Mouse (Mus musculus): ENCODE data around the gene Aco2. TPM values are rescaled to one million over a fixed set of nuclear protein-coding genes. Genes with fewer than 3 reads are reported as not detected.
A peak's percentile ranks its signal among the peaks of the same experiment; 100 is the strongest.

Gene Aco2
- polyA plus RNA-seq, 2 experiments: 72.1 to 85.0 TPM

DNA sequence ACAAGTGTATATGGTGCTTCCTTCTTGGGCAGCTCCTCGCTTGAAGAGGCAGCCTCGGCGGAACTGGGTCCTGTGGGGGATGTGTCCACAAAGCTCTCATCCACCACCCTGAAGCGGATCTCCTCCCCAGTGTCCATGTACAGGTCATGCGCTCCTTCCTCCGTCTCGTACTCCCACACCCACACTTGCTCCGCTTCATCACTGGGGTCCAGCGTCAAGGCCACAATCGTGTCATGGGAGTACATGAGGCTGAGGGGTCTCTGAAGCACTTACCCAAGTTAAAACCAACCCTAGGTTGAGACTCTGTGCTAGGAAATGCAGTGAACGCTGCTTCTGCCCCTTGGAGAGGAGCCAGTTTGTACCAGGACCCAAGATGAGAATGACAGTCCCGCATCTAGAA, 45.1 kb downstream of the Aco2 start:
- H3K9ac ChIP-seq (replicated peaks): no peak overlapping the region
- H3K4me3 ChIP-seq (ENCODE audit: insufficient read depth in 1 of 2, low read depth in 2 of 2, low read length in 2 of 2): no peak overlapping the region
- H3K4me2 ChIP-seq (ENCODE audit: low read depth): no peak overlapping the region
- no peaks in the 10 kb centered on the region for H3K27me3 ChIP-seq (ENCODE audit: control insufficient read depth, insufficient read depth, low read length)
- DNase-seq (ENCODE audit: low read depth in 3 of 3, low spot score in 3 of 3) (no peak), ATAC-seq (ENCODE audit: insufficient read depth) (no peak)
- 83% methylated on average over 12 of the region's 12 CpGs for WGBS (ENCODE audit: insufficient replicate concordance)
- H3K4me1 ChIP-seq (replicated peaks; ENCODE audit: control insufficient read depth in 2 of 2, insufficient read depth in 2 of 2, low read length in 1 of 2): peaks cover 5 to 14% of the 10 kb centered on the region in 2 experiments; a peak in 3 of 4 replicates
- H3K27ac ChIP-seq: no peak overlapping the region
- H3K36me3 ChIP-seq (replicated peaks; ENCODE audit: control insufficient read depth, insufficient read depth, low read depth): peaks cover 32% of the 10 kb centered on the region
- no peaks in the 10 kb centered on the region for H3K9me3 ChIP-seq (ENCODE audit: control insufficient read depth, low read length)
- no peak for TF ChIP-seq EP300 (IDR thresholded peaks at IDR 0.05; ENCODE audit: low read depth)

DNA sequence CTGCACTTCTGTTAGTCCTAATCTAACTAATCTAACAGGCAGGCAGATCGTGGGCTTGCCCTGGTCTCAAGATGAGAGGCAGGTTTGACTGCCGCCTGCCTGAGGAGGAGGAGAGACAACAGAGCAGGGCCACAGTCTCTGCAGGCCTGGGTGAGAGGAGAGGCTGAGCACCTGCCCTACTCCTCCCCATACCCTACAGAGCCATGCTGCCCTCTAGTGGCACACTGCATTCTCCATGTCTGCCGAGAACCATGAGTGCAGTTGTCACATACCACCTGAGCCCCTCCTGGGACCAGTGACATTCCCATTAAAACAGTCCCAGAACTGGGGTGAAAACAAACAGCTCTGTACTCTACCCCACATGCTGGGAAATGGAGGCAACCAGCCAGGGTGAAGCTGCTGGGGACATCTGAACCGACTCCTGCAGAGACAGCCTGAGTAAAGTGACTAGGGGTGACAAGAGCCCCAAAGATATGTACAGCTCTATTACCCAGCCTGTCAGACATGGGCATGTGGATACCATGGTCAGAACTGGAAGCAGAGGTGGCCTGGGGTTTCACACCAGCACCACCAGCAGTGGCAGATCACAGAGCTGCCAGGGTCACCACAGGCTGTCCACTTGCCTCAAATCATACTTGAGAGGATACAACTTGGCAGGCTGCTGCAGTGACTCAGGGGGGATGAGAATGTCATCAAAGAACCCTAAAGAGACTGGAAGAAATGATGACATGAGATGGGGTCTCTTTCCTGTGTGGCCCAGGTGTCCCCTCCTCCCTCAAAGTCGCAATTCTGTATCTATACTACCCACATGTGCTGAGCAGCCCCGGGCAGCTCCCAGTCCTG, 45.7 kb downstream of the Aco2 start:
- no peaks in the 10 kb centered on the region for H3K9me3 ChIP-seq (ENCODE audit: control insufficient read depth, low read length)
- H3K4me2 ChIP-seq (ENCODE audit: low read depth): no peak overlapping the region
- H3K4me1 ChIP-seq (replicated peaks; ENCODE audit: control insufficient read depth in 2 of 2, insufficient read depth in 2 of 2, low read length in 1 of 2): peaks cover 5 to 14% of the 10 kb centered on the region in 2 experiments; a peak in 3 of 4 replicates
- no peaks in the 10 kb centered on the region for H3K27me3 ChIP-seq (ENCODE audit: control insufficient read depth, insufficient read depth, low read length)
- TF ChIP-seq CTCF (IDR thresholded peaks at IDR 0.05; ENCODE audit: low read depth) (peak; percentile 98), EP300 (IDR thresholded peaks at IDR 0.05; ENCODE audit: low read depth) (no peak)
- no peak overlapping the region for H3K27ac ChIP-seq
- H3K4me3 ChIP-seq (ENCODE audit: insufficient read depth in 1 of 2, low read depth in 2 of 2, low read length in 2 of 2): no peak overlapping the region
- WGBS (ENCODE audit: insufficient replicate concordance): 41% methylated on average over 6 of the region's 6 CpGs
- ATAC-seq (ENCODE audit: insufficient read depth) (peak; percentile 54), DNase-seq (ENCODE audit: low read depth in 3 of 3, low spot score in 3 of 3) (peak in 2 of 3 experiments; percentile 47 to 56)
- no peak overlapping the region for H3K9ac ChIP-seq (replicated peaks)
- peaks cover 32% of the 10 kb centered on the region for H3K36me3 ChIP-seq (replicated peaks; ENCODE audit: control insufficient read depth, insufficient read depth, low read depth)

- Histone ChIP-seq H3K9me3 (ENCODE audit: control insufficient read depth, low read length) (no peaks in the 10 kb centered on the region), H3K9ac (replicated peaks) (no peak overlapping the region), H3K27me3 (ENCODE audit: control insufficient read depth, insufficient read depth, low read length) (no peaks in the 10 kb centered on the region), H3K4me1 (replicated peaks; ENCODE audit: control insufficient read depth in 2 of 2, insufficient read depth in 2 of 2, low read length in 1 of 2) (peaks cover 5 to 15% of the 10 kb centered on the region in 2 experiments; a peak in 3 of 4 replicates), H3K4me3 (ENCODE audit: insufficient read depth in 1 of 2, low read depth in 2 of 2, low read length in 2 of 2) (no peak overlapping the region), H3K36me3 (replicated peaks; ENCODE audit: control insufficient read depth, insufficient read depth, low read depth) (peaks cover 22% of the 10 kb centered on the region), H3K4me2 (ENCODE audit: low read depth) (no peak overlapping the region), H3K27ac (no peak overlapping the region)
- ATAC-seq (ENCODE audit: insufficient read depth) (no peak), DNase-seq (ENCODE audit: low read depth in 3 of 3, low spot score in 3 of 3) (no peak)
- no peak for TF ChIP-seq EP300 (IDR thresholded peaks at IDR 0.05; ENCODE audit: low read depth)
- TF ChIP-seq CTCF (IDR thresholded peaks at IDR 0.05; ENCODE audit: low read depth): no peak
- WGBS (ENCODE audit: insufficient replicate concordance): 77% methylated on average over 5 of the region's 5 CpGs
Observed at GRCm38 (mm10) chr15:81919062-81919461, 47.0 kb downstream of the Aco2 start.

GRCm38 (mm10) chr15:81920546-81921217, 48.6 kb downstream of the Aco2 start:
- no peaks in the 10 kb centered on the region for H3K27me3 ChIP-seq (ENCODE audit: control insufficient read depth, insufficient read depth, low read length)
- no peak overlapping the region for H3K9ac ChIP-seq (replicated peaks)
- no peak overlapping the region for H3K4me2 ChIP-seq (ENCODE audit: low read depth)
- H3K9me3 ChIP-seq (ENCODE audit: control insufficient read depth, low read length): no peaks in the 10 kb centered on the region
- WGBS (ENCODE audit: insufficient replicate concordance): 80% methylated on average over 10 of the region's 10 CpGs
- H3K4me3 ChIP-seq (ENCODE audit: insufficient read depth in 1 of 2, low read depth in 2 of 2, low read length in 2 of 2): no peak overlapping the region
- TF ChIP-seq CTCF (IDR thresholded peaks at IDR 0.05; ENCODE audit: low read depth): no peak
- no peak for TF ChIP-seq EP300 (IDR thresholded peaks at IDR 0.05; ENCODE audit: low read depth)
- no peak overlapping the region for H3K27ac ChIP-seq
- no peak for ATAC-seq (ENCODE audit: insufficient read depth)
- H3K4me1 ChIP-seq (replicated peaks; ENCODE audit: control insufficient read depth in 2 of 2, insufficient read depth in 2 of 2, low read length in 1 of 2): peaks cover 11 to 17% of the 10 kb centered on the region in 2 experiments; a peak in 3 of 4 replicates
- peaks cover 6% of the 10 kb centered on the region for H3K36me3 ChIP-seq (replicated peaks; ENCODE audit: control insufficient read depth, insufficient read depth, low read depth)
- DNase-seq (ENCODE audit: low read depth in 3 of 3, low spot score in 3 of 3): no peak

DNA sequence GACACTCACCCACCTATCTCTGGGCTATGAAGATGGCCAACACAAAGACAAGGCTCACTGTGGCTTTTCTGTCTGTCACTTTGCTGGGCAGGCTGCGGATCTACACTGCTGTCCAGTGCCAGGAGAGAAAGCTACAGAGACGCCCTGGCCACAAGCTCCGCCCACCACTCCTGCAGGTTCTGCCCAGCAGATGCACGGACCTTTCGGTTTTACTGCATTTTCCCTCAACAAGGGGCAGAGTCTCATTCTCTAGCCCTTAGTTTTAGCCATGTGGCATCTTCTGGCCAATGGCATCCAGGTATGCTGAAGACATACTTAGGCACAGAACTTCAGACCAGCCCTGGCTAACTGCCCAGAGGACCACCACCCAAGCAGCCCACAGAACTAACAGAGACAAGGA, 49.1 kb downstream of the Aco2 start:
- Histone ChIP-seq H3K9ac (replicated peaks) (no peak overlapping the region), H3K4me1 (replicated peaks; ENCODE audit: control insufficient read depth in 2 of 2, insufficient read depth in 2 of 2, low read length in 1 of 2) (peaks cover 11 to 17% of the 10 kb centered on the region in 2 experiments; a peak in 3 of 4 replicates), H3K27me3 (ENCODE audit: control insufficient read depth, insufficient read depth, low read length) (no peaks in the 10 kb centered on the region), H3K27ac (no peak overlapping the region), H3K9me3 (ENCODE audit: control insufficient read depth, low read length) (no peaks in the 10 kb centered on the region), H3K4me3 (ENCODE audit: insufficient read depth in 1 of 2, low read depth in 2 of 2, low read length in 2 of 2) (no peak overlapping the region), H3K36me3 (replicated peaks; ENCODE audit: control insufficient read depth, insufficient read depth, low read depth) (peaks cover 6% of the 10 kb centered on the region), H3K4me2 (ENCODE audit: low read depth) (no peak overlapping the region)
- DNase-seq (ENCODE audit: low read depth in 3 of 3, low spot score in 3 of 3) (no peak), ATAC-seq (ENCODE audit: insufficient read depth) (no peak)
- no peak for TF ChIP-seq EP300 (IDR thresholded peaks at IDR 0.05; ENCODE audit: low read depth)
- no peak for TF ChIP-seq CTCF (IDR thresholded peaks at IDR 0.05; ENCODE audit: low read depth)
- WGBS (ENCODE audit: insufficient replicate concordance): 68% methylated on average over 5 of the region's 5 CpGs

All from liver, embryonic 14.5 days (tissue).